Mouse (Mus musculus) fat pad, adult 2 months (tissue): Measurements from ENCODE around the gene Tmem208.

Experiments used
- DNase-seq: peaks from one replicate; pipeline ENCODE4 v3.0.0-alpha.2; 2011; ENCODE audit warnings: low read depth, low spot score; ENCODE audit errors: extremely low read depth

The Tmem208 gene

DNA sequence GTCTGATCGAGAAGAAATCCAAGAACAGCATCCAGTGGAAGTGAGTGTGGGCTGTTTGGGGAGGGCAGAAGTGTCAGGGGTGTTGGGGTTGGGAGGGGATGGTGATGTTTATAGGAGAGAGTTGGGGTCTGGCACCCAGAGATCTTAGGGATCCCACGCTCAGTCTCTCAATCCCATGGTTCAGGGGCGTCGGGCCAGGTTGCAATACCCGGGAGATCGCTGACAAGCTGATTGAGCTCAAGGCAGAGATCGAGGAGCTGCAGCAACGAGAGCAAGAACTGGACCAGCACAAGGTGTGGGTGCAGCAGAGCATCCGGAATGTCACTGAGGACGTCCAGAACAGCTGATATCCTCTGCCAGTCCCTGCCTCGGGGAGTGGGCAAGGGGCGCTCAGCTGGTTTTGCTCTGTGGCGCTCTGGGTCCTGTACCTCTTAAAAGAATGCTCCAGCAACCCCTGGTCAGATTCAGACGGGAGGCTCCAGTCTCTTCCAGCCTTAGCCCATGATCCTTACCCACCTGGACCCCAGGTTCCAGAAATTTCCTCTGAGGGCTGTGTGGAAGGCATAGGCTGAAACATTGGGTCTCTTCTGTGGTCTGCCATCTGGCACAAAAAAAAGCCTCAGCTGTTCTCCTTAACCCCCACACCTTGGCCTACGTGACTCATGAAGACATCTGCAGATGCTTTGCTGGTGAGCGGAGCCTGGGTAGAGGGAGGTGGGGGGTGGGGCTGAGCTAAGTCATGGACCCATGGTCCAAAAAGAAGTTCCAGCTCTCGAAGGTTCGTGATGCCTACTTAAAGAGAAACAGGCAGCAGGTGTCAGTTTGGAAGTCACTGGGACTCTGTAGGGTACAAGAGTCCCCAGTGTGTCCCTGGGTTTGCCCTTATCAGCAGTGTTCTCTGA is 27.6 kb upstream of the Tmem208 start:
- no peak for DNase-seq

GRCm38 (mm10) chr8:105299962-105300361 is 26.2 kb upstream of the Tmem208 start:
- no peak for DNase-seq

DNA sequence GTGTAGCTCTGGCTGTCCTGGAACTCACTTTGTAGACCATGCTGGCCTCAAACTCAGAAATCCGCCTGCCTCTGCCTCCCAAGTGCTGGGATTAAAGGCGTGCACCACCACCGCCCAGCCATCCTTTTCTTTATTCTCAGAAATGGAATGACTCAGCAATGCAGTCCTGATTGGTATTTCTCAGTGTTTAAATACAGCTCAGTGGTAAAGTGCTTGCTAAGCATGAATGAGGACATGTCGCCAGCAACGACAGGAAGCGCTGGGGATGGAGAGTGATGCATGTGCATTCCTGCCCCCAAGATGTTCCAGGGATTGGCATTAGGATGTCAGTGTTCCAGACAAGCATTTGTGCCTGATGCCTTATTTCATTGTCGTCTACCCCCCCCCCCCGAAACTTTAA is 22.8 kb upstream of the Tmem208 start:
- no peak for DNase-seq

- no peak for DNase-seq
Measured at GRCm38 (mm10) chr8:105303874-105304273, 22.3 kb upstream of the Tmem208 start.

DNA sequence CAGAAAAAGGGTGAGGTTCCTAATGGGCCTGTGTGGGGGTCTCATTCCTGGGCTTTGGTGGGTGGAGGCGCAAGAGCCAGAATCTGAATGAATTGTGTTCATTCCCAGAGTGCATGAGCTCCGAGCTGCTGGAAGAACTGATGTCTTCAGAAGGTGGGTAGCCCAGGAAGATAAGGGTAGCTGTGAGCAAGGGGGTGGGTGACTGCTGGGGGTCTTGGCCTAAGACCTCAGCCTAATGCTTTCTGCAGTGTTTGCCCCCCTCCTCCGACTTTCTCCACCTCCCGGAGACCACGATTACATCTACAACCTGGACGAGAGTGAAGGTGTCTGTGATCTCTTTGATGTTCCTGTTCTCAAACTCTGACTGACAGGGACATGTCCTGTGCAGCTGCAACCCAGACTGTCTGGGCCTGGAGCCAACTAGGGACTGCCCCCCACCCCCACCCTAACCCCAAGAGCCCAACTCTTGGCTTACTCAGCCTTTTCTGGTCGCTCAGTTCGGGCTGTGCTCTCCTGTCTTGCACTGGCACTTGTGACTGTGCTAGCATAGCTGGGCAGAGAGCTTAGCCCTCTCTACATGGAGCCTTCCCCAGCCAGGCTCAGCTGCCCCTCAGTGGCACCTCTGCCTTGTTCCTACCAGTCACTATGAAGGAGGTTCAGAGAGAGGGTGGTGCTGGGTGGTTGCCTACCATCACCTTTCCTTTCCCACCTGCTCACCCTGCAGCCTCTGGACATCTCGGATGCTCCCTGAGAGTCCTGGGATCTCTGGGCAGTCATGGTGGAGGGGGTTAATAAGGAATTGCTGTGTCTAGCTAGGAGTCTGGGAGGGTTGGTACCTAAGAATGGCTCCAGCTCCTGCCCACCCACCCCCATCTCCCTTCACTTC is 21.6 kb upstream of the Tmem208 start:
- DNase-seq = no peak

DNA sequence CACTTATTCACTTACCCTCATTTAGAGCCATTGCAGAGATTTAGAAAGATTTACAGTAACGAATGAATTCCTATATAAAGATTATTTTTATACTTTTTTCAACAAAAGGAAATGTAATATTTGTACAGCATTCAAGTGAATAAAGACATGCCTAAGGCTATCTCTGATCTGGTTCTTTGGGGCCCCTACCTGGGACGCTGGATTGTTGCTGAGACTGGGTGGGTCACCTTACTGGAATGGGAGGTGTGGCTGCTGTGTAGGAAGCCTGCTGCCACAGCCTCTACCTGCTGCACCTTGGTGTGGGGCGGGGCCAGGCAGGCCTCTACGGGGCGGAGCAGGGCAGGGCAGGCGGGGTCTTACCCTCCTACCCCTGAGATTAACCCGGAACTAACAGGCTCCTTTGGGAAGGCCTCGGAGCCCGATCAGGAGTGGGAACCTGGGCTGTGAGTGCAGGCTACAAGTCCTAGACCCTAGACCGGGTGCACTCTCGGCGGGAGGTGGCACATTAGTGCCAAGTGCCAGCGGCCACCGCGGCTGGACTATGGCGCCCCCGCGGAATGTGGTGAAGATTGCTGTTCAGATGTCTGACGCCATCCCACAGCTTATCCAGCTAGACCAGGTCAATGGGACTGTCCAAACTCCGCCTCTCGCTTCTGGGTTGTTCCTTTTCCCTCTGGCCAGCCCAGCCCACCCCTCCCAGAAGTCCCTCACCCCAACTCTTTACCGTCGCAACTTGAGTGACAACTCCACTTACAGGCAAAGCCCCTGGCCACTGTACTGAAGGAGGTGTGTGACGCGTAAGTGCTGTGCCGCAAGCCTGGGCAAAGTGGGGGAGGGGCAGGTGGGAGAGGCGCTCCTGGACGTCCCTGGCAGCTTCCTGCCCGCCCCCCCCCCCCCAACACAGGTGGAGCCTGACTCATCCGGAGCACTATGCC is 20.7 kb upstream of the Tmem208 start, which contains the start of gene Elmo3:
Gene Elmo3, plus strand, starts transcription at position 391 of the 935 bp plus-strand sequence.
- no peak for DNase-seq

GRCm38 (mm10) chr8:105306146-105306691 is 19.9 kb upstream of the Tmem208 start:
- DNase-seq = no peak

- no peak for DNase-seq
Measured at GRCm38 (mm10) chr8:105307670-105308069, 18.5 kb upstream of the Tmem208 start.

DNA sequence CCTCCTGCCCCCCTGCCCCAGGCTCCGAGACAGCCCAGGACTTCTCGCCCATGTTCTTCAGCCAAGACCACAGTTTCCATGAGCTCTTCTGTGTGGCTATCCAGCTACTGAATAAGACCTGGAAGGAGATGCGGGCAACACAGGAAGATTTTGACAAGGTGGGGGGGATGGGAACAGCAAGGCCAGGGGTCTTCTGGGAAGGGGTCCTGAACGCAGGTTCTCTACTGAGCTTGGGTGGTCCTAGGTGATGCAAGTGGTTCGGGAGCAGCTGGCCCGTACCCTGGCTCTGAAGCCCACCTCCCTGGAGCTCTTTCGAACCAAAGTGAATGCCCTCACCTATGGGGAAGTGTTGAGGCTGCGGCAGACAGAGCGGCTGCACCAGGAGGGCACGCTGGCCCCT is 17.7 kb upstream of the Tmem208 start:
- DNase-seq = no peak

DNA sequence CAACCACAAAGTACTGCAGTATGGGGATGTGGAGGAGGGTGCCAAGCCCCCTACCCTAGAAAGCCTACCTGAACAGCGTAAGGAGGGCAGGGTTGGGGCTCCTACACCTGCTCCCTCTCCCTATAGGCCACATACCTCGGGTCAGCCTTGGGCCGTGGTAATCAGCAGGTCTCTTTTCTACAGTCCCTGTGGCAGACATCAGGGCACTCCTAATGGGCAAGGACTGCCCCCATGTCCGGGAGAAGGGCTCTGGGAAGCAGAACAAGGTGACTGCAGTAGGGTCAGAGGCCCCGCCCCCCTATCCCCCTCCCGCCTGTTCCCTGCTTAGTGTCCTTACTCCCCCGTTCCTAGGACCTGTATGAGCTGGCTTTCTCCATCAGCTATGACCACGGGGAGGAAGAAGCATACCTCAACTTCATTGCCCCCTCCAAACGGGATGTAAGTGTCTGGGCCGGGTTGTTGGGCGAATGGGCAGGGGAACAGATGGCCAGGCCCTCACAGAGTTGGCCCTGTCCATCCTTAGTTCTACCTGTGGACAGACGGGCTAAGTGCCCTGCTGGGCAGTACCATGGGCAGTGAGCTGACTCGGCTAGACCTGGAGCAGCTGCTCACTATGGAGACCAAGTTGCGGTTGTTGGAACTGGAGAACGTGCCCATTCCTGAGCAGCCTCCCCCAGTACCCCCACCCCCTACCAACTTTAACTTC is 16.9 kb upstream of the Tmem208 start:
- DNase-seq = no peak

DNA sequence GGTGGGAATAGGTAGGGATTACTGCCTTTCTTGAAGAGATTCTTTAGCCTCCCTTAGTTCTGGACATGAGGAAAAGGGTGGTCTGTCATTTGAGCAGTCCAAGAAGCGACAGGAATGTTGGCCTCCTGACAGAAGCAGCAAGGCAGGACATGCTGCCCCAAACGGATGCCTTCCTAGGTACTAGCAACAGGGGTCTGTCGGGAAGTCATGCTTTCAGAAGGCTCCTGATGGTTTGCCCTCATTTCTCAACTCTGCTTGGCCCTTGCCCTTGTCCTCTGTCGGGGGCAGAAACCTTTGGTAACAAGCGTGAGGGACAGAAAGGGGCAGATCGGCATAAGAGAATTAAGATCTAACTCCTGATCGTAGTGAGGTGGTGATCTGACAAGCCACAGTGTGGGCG is 16.0 kb upstream of the Tmem208 start:
- no peak for DNase-seq

- no peak for DNase-seq
Measured at GRCm38 (mm10) chr8:105311718-105312117, 14.4 kb upstream of the Tmem208 start.

DNA sequence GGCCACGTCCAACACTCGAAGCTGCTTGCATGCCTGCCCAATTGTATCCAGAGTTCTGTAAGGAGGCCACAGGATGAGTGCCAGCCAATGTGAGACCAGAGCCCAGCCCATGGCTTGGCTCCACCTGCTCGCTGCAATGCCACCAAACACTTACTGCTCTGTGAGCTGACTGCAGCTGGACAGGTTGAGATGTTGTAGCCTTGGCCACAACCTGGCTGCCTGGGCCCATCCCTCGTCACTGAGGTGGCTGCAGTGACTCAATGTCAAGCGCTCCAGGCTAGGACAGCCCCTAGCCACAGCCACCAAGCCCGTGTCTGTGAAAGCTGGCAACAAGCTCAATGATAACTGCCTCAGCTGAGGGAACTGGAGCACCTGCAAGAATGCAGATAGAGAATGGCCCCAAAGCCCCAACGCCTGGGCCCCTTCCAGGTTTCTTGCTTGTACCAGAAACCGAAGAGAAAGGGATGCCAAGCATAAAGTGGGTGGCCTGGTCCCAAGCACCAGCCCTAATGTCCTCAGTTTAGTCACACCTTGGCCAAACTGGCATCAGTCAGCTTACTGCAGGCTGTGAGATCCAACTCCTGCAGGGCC is 13.2 kb upstream of the Tmem208 start:
- no peak for DNase-seq

DNA sequence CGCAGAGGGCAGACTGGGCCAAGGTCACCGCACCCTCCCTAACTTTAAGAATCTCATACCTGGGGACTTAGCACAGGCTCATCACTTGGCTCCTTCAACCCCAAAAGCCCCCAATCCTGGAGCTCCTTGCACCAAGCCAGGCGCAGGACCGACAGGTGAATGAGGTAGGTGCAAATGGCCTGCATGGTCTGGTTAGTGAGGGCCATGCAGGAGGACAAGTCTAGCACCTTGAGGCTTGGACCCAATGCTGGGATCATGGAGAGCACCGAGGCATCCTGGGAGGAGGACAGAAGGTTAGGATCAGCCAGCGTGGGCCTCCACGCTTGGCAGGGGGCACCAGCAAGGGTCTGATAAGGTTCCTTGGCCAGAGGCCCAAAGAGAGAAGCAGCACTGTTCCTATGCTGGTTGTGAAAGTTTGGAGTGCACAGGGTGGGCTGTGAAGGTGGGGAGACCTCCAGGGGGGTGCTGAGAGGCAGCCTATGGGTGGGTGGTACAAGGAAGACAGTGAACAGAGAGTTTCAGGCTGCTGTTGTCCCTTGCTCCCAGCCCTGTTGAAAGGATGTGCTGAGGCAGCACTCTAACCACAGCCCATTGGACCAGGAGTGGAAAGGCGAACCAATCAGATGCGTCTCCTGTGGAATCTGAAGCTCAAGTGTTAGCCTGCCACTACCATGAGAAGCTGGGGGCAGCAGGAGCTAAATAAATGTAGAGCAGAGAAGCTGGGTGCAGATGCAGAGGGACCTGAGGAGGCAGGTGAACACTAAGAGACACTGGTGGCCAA is 12.3 kb upstream of the Tmem208 start:
- no peak for DNase-seq

GRCm38 (mm10) chr8:105315073-105315769 is 10.9 kb upstream of the Tmem208 start:
- DNase-seq = no peak

DNA sequence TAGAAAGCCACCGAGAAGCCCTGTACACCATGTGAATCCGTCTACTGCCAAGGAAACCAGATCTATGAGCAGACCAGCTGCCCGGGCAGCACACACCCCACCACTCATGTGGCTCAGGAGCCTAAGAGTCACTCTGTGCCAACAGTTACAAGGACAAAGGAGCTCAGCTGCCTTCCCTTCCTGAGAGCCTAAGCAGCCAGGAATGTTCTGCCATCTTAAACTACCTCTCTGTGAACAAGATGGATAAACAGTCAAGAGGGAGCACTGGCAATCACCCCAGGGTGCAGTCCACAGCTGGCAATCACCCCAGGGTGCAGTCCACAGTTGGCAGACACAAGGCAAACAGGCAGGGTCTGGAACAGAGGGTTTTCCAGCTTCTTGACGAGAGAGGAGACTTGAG is 8.2 kb upstream of the Tmem208 start:
- DNase-seq = no peak

DNA sequence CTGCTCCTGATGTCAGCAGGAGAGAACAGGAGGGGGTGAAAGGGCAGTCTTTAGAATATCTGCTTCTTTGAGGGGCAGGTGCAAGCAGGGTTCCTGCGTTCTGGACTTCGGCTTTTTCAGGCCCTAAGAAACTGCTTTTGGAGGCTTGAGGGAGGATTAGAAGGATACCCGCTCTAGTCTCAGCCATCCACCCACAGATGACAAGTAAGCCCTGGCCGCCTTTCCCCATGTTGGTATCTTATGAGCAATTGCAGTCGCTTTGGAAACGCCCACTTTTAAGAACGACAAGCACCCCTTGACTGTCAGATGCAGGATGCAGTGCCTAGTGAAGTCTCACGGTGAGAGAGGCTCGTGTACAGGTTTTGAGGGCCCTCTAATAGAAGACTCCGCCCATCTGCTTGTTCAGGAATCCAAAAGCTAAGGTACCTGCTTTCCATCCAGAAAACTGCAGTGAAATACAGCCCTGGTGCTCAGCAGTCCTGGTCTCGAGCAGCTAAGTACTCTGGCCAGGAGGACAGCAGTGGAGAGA is 7.4 kb upstream of the Tmem208 start:
- DNase-seq = no peak

- DNase-seq = no peak
Measured at GRCm38 (mm10) chr8:105323183-105323582, 3.0 kb upstream of the Tmem208 start.
